Mouse (Mus musculus): Measurements from ENCODE around the gene Fam118b. TPM values are rescaled to one million over a fixed set of nuclear protein-coding genes. Genes with fewer than 3 reads are reported as not detected.

Fam118b gene
- total RNA-seq, 2 experiments from 2014 or later: 10.5 to 11.0 TPM

Other genes with a start within 250 kb of the Fam118b start
- gene St3gal4, start 148.5 kb downstream of the Fam118b start, total RNA-seq (2015; ENCODE audit: low replicate concordance): 25.2 and 41.5 TPM in 2 replicates
- 35.2 and 37.9 TPM in 2 replicates for gene St3gal4, start 148.5 kb downstream of the Fam118b start, total RNA-seq (2017; ENCODE audit: low replicate concordance)
- gene Dcps, start 91.7 kb downstream of the Fam118b start, total RNA-seq (2015; ENCODE audit: low replicate concordance): 5.4 and 17.3 TPM in 2 replicates
- 10.3 and 18.7 TPM in 2 replicates for gene Dcps, start 91.7 kb downstream of the Fam118b start, total RNA-seq (2017; ENCODE audit: low replicate concordance)
- gene Srpr, start 67.6 kb downstream of the Fam118b start, total RNA-seq (2015; ENCODE audit: low replicate concordance): 34.2 and 48.6 TPM in 2 replicates
- gene Srpr, start 67.6 kb downstream of the Fam118b start, total RNA-seq (2017; ENCODE audit: low replicate concordance): 32.9 and 66.9 TPM in 2 replicates
- gene Tirap, start 67.5 kb downstream of the Fam118b start, total RNA-seq (2015; ENCODE audit: low replicate concordance): 2.5 and 4.0 TPM in 2 replicates
- gene Tirap, start 67.5 kb downstream of the Fam118b start, total RNA-seq (2017; ENCODE audit: low replicate concordance): 0.83 and 1.2 TPM in 2 replicates
- gene Foxred1, start 56.8 kb downstream of the Fam118b start, total RNA-seq (2015; ENCODE audit: low replicate concordance): 3.8 and 4.3 TPM in 2 replicates
- 9.4 and 10.4 TPM in 2 replicates for gene Foxred1, start 56.8 kb downstream of the Fam118b start, total RNA-seq (2017; ENCODE audit: low replicate concordance)
- gene Rpusd4, start 60 bp upstream of the Fam118b start, total RNA-seq (2015; ENCODE audit: low replicate concordance): 1.1 and 5.4 TPM in 2 replicates
- gene Rpusd4, start 60 bp upstream of the Fam118b start, total RNA-seq (2017; ENCODE audit: low replicate concordance): 0.45 and 1.2 TPM in 2 replicates
- gene Cdon, start 153.3 kb upstream of the Fam118b start, total RNA-seq (2015; ENCODE audit: low replicate concordance): not detected in 2 replicates
- 1.1 TPM in 1 of 2 replicates, not detected in the other for gene Cdon, start 153.3 kb upstream of the Fam118b start, total RNA-seq (2017; ENCODE audit: low replicate concordance)